Mouse (Mus musculus) olfactory bulb, adult 2 months (tissue): ENCODE measurements around the gene Gm9945.

Source experiments
- CTCF ChIP-seq: fragments of 200-500 bp; IDR thresholded peaks from 2 replicates; pipeline ENCODE4 v1.5.1; 2012; ENCODE audit warnings: low read depth, mild to moderate bottlenecking, low read length, moderate library complexity; ENCODE audit not compliant: insufficient read depth
- POLR2A ChIP-seq: fragments of 200-500 bp; IDR thresholded peaks from 2 replicates; pipeline ENCODE4 v1.6.1; 2012; ENCODE audit warnings: mild to moderate bottlenecking, low read depth, low read length, moderate library complexity; ENCODE audit not compliant: insufficient read depth

DNA sequence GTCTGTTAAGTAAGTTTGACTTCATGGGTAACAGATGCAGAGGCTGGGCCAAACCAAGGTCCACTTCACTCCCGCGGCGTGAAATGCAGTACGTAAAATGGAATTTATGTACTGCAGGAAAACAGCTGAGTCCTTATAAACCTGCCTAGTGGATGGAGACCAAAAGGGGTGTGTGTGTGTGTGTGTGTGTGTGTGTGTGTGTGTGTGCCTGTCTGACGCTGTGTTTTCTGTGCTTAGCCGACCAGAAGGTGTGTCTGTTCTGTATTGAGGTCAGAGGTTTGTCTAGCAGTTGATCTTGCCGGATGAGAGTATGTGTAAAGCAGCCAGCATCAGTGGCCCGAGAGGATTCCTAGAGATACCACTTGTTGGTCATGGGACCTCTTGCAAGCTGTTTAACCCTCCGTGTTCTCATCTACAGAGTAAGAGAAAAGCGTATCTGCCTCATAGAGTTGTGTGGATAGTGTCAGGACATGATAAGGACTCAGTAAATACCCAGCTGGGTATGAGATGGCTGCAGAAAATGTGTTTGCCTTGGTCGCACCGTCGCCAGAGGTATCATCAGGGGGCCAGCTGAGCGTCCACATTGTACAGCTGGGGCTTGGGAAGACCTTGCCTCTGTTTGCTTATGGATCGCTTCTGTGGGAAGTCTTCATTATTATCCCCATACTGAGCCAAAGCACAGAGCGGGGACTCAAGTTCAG is 41.3 kb downstream of the Gm9945 start:
- no peak for TF ChIP-seq CTCF
- no peak for TF ChIP-seq POLR2A
